Comparison of ENCODE assay signal across 8 mouse cellular contexts in genomic region chr10:83819266-83819949, GRCm38 (mm10).
DNase-seq lines count a peak whose midpoint lies in the region; ATAC-seq lines count a peak whose summit lies in the region.

No protein-coding gene starts in this region.

- DNase-seq in R1 (ENCODE audit: low read depth, low spot score), result peak; percentile 77
- DNase-seq in cerebellum, adult 9-10 months, result peak; percentile 86
- DNase-seq in frontal cortex, postnatal 10 days (ENCODE audit: low spot score in 2 of 2), result peak; percentile 48 to 82
- DNase-seq in layer of hippocampus, adult 9-10 months (ENCODE audit: low spot score), result peak; percentile 92
- DNase-seq in lung, postnatal 10 days, result peak; percentile 85
- DNase-seq in right cerebral cortex, adult 18-20 months, result peak; percentile 82
- DNase-seq in urinary bladder, postnatal 4 days (ENCODE audit: low spot score in 2 of 2), result peak; percentile 47 to 77

- ATAC-seq in hematopoietic stem cell, adult 5-6 weeks (replicated peaks in 1 of 2; ENCODE audit: insufficient read depth in 1 of 2, low FRiP score in 2 of 2, low TSS enrichment in 1 of 2, low read depth in 1 of 2, poor library complexity in 2 of 2, severe bottlenecking in 2 of 2), result peak; percentile 66 to 88

Comparison
In these comparisons a context has a peak if more than half of its experiments do, and no peak if none do; other contexts are left out.
1. Peak in every context shown above with its lines: DNase-seq and ATAC-seq.